Mouse (Mus musculus) midbrain, embryonic 12.5 days (tissue): ENCODE results near the gene Slc10a6. TPM values are rescaled to one million over a fixed set of nuclear protein-coding genes. Genes with fewer than 3 reads are reported as not detected.

Experiments
- ATAC-seq: fragments of 200-750 bp; cut with Nextera tagmentation; 2 replicates; pipeline ENCODE4 v1.8.0; 2017; ENCODE audit warnings: low read depth, moderate TSS enrichment, moderate library complexity; ENCODE audit not compliant: low FRiP score
- H3K27ac ChIP-seq: fragments of 300-500 bp; sonication (generic); replicated peaks from 2 replicates; pipeline ENCODE4 v1.5.1; 2016; ENCODE audit warnings: mild to moderate bottlenecking
- H3K27me3 ChIP-seq: fragments of 300-500 bp; sonication (generic); 2 replicates; pipeline ENCODE4 v1.6.1; 2016; ENCODE audit warnings: mild to moderate bottlenecking
- H3K36me3 ChIP-seq: fragments of 300-500 bp; sonication (generic); 2 replicates; pipeline ENCODE4 v1.6.1; 2016
- H3K4me1 ChIP-seq: fragments of 300-500 bp; sonication (generic); 2 replicates; pipeline ENCODE4 v1.6.1; 2016
- H3K4me2 ChIP-seq: fragments of 300-500 bp; sonication (generic); replicated peaks from 2 replicates; pipeline ENCODE4 v1.6.1; 2016; ENCODE audit warnings: mild to moderate bottlenecking, moderate library complexity
- H3K4me3 ChIP-seq: fragments of 300-500 bp; sonication (generic); 2 replicates; pipeline ENCODE4 v1.5.1; 2016; ENCODE audit warnings: mild to moderate bottlenecking
- H3K9ac ChIP-seq: fragments of 300-500 bp; sonication (generic); replicated peaks from 2 replicates; pipeline ENCODE4 v1.6.1; 2016; ENCODE audit warnings: mild to moderate bottlenecking, moderate library complexity
- H3K9me3 ChIP-seq: fragments of 300-500 bp; sonication (generic); 2 replicates; pipeline ENCODE4 v1.6.1; 2016; ENCODE audit warnings: mild to moderate bottlenecking
- WGBS: fragments of 180-500 bp; shearing (Covaris S2); methylation state at CpG from one replicate; pipeline ENCODE4 v1.1.7; 2016; 5-methylcytosine and 5-hydroxymethylcytosine counted together
- polyA plus RNA-seq: library from polyadenylated mRNA; unstranded; fragments of >200 nt; fragmentation: Nextera tagmentation; extraction: Ambion mirVana; gene quantifications from 2 replicates; pipeline ENCODE4 v1.2.1, GENCODE M21; 2016

Slc10a6 gene
- polyA plus RNA-seq, 1 experiment from 2014 or later = not detected

- WGBS = 93% methylated on average over 7 of the region's 7 CpGs
- Histone ChIP-seq H3K4me1 (no peaks in the 10 kb centered on the region), H3K9me3 (no peaks in the 10 kb centered on the region), H3K36me3 (no peaks in the 10 kb centered on the region), H3K9ac (no peak overlapping the region), H3K4me3 (no peak overlapping the region), H3K4me2 (no peak overlapping the region), H3K27ac (no peak overlapping the region), H3K27me3 (no peaks in the 10 kb centered on the region)
- ATAC-seq = no peak
Measured at GRCm38 (mm10) chr5:103612316-103612715, 16.9 kb downstream of the Slc10a6 start.

GRCm38 (mm10) chr5:103610856-103611472 lies 18.2 kb downstream of the Slc10a6 start:
- WGBS = 94% methylated on average over 10 of the region's 10 CpGs
- no peaks in the 10 kb centered on the region for H3K4me1 ChIP-seq
- H3K4me3 ChIP-seq = no peak overlapping the region
- H3K9me3 ChIP-seq = no peaks in the 10 kb centered on the region
- H3K27me3 ChIP-seq = no peaks in the 10 kb centered on the region
- H3K4me2 ChIP-seq = no peak overlapping the region
- ATAC-seq = no peak
- no peaks in the 10 kb centered on the region for H3K36me3 ChIP-seq
- H3K27ac ChIP-seq = no peak overlapping the region
- no peak overlapping the region for H3K9ac ChIP-seq

- ATAC-seq = no peak
- no peaks in the 10 kb centered on the region for H3K36me3 ChIP-seq
- no peaks in the 10 kb centered on the region for H3K27me3 ChIP-seq
- 74% methylated on average over 5 of the region's 5 CpGs for WGBS
- no peaks in the 10 kb centered on the region for H3K9me3 ChIP-seq
- no peak overlapping the region for H3K27ac ChIP-seq
- H3K4me1 ChIP-seq = no peaks in the 10 kb centered on the region
- H3K4me3 ChIP-seq = no peak overlapping the region
- no peak overlapping the region for H3K9ac ChIP-seq
- H3K4me2 ChIP-seq = no peak overlapping the region
Measured at GRCm38 (mm10) chr5:103610148-103610547, 19.1 kb downstream of the Slc10a6 start.

GRCm38 (mm10) chr5:103605707-103606106 lies 23.5 kb downstream of the Slc10a6 start:
- no peak overlapping the region for H3K9ac ChIP-seq
- no peak overlapping the region for H3K4me3 ChIP-seq
- no peak overlapping the region for H3K4me2 ChIP-seq
- H3K36me3 ChIP-seq = no peaks in the 10 kb centered on the region
- H3K4me1 ChIP-seq = peaks cover 7% of the 10 kb centered on the region; the same call in 1 of the 2 replicates
- no peaks in the 10 kb centered on the region for H3K9me3 ChIP-seq
- no peak for ATAC-seq
- WGBS = 87% methylated on average over 7 of the region's 7 CpGs
- no peak overlapping the region for H3K27ac ChIP-seq
- H3K27me3 ChIP-seq = no peaks in the 10 kb centered on the region

GRCm38 (mm10) chr5:103603115-103603893 lies 25.9 kb downstream of the Slc10a6 start:
- 36% methylated on average over 11 of the region's 11 CpGs for WGBS
- no peaks in the 10 kb centered on the region for H3K27me3 ChIP-seq
- ATAC-seq = no peak
- H3K4me3 ChIP-seq = no peak overlapping the region
- 0 out of 2 replicates have a peak, but pooled peaks cover 5% of the 10 kb centered on the region for H3K36me3 ChIP-seq
- peaks cover 7% of the 10 kb centered on the region; the same call in 1 of the 2 replicates for H3K4me1 ChIP-seq
- H3K27ac ChIP-seq = no peak overlapping the region
- no peak overlapping the region for H3K9ac ChIP-seq
- H3K4me2 ChIP-seq = no peak overlapping the region
- H3K9me3 ChIP-seq = no peaks in the 10 kb centered on the region

GRCm38 (mm10) chr5:103598881-103599280 lies 30.3 kb downstream of the Slc10a6 start:
- ATAC-seq = no peak
- no peaks in the 10 kb centered on the region for H3K27me3 ChIP-seq
- H3K4me1 ChIP-seq = peaks cover 17% of the 10 kb centered on the region; the same call in 1 of the 2 replicates
- H3K9me3 ChIP-seq = no peaks in the 10 kb centered on the region
- 84% methylated on average over 5 of the region's 5 CpGs for WGBS
- H3K4me2 ChIP-seq = no peak overlapping the region
- H3K27ac ChIP-seq = no peak overlapping the region
- H3K4me3 ChIP-seq = no peak overlapping the region
- H3K36me3 ChIP-seq = peaks cover 8% of the 10 kb centered on the region; the same call in 1 of the 2 replicates
- H3K9ac ChIP-seq = no peak overlapping the region

- Histone ChIP-seq H3K4me3 (no peak overlapping the region), H3K4me1 (peaks cover 12% of the 10 kb centered on the region; the same call in 1 of the 2 replicates), H3K27me3 (no peaks in the 10 kb centered on the region), H3K4me2 (no peak overlapping the region), H3K9ac (no peak overlapping the region), H3K27ac (no peak overlapping the region), H3K9me3 (no peaks in the 10 kb centered on the region), H3K36me3 (peaks cover 11% of the 10 kb centered on the region)
- ATAC-seq = no peak
- 91% methylated on average over 9 of the region's 9 CpGs for WGBS
Measured at GRCm38 (mm10) chr5:103598264-103598663, 30.9 kb downstream of the Slc10a6 start.

GRCm38 (mm10) chr5:103597604-103598003 lies 31.6 kb downstream of the Slc10a6 start:
- H3K27me3 ChIP-seq = no peaks in the 10 kb centered on the region
- no peak overlapping the region for H3K4me2 ChIP-seq
- no peak overlapping the region for H3K27ac ChIP-seq
- H3K9me3 ChIP-seq = no peaks in the 10 kb centered on the region
- ATAC-seq = no peak
- WGBS = 76% methylated on average over 6 of the region's 6 CpGs
- H3K4me3 ChIP-seq = no peak overlapping the region
- H3K36me3 ChIP-seq = peaks cover 15% of the 10 kb centered on the region
- H3K4me1 ChIP-seq = 0 out of 2 replicates have a peak, but pooled peaks cover 9% of the 10 kb centered on the region
- no peak overlapping the region for H3K9ac ChIP-seq

GRCm38 (mm10) chr5:103596467-103597146 lies 32.6 kb downstream of the Slc10a6 start:
- WGBS = 77% methylated on average over 14 of the region's 14 CpGs
- Histone ChIP-seq H3K4me3 (no peak overlapping the region), H3K27me3 (no peaks in the 10 kb centered on the region), H3K9me3 (no peaks in the 10 kb centered on the region), H3K4me1 (0 out of 2 replicates have a peak, but pooled peaks cover 9% of the 10 kb centered on the region), H3K27ac (peak overlapping the region; percentile 17; the same call in 1 of the 2 replicates), H3K9ac (no peak overlapping the region), H3K4me2 (no peak overlapping the region), H3K36me3 (peaks cover 15% of the 10 kb centered on the region)
- peak; percentile 63 for ATAC-seq

- WGBS = 83% methylated on average over 13 of the region's 13 CpGs
- Histone ChIP-seq H3K9me3 (no peaks in the 10 kb centered on the region), H3K36me3 (peaks cover 21% of the 10 kb centered on the region), H3K4me1 (0 out of 2 replicates have a peak, but pooled peaks cover 9% of the 10 kb centered on the region), H3K4me2 (no peak overlapping the region), H3K4me3 (no peak overlapping the region), H3K27ac (0 out of 2 replicates have a peak overlapping the region, but pooled peaks have one; percentile 1), H3K27me3 (no peaks in the 10 kb centered on the region), H3K9ac (no peak overlapping the region)
- ATAC-seq = no peak
Measured at GRCm38 (mm10) chr5:103595394-103596226, 33.6 kb downstream of the Slc10a6 start.

GRCm38 (mm10) chr5:103593575-103593974 lies 35.6 kb downstream of the Slc10a6 start:
- ATAC-seq = no peak
- 86% methylated on average over 9 of the region's 9 CpGs for WGBS
- H3K36me3 ChIP-seq = peaks cover 16% of the 10 kb centered on the region

More at GRCm38 (mm10) chr5:103593575-103593974, 35.6 kb downstream of the Slc10a6 start:
- no peaks in the 10 kb centered on the region for H3K9me3 ChIP-seq
- no peaks in the 10 kb centered on the region for H3K27me3 ChIP-seq
- H3K27ac ChIP-seq = no peak overlapping the region
- no peak overlapping the region for H3K4me2 ChIP-seq
- H3K9ac ChIP-seq = no peak overlapping the region
- H3K4me1 ChIP-seq = 0 out of 2 replicates have a peak, but pooled peaks cover 9% of the 10 kb centered on the region
- no peak overlapping the region for H3K4me3 ChIP-seq
